Mouse (Mus musculus) layer of hippocampus, postnatal 25 days (tissue): ENCODE measurements around the gene Flrt1. TPM values are rescaled to one million over a fixed set of nuclear protein-coding genes. Genes with fewer than 3 reads are reported as not detected.

Experiments used
- DNase-seq, 2 experiments: peaks; one replicate each; pipeline ENCODE4 v3.0.0; 2022; ENCODE audit warnings: mixed read lengths in 2 of 2, low spot score in 1 of 2; ENCODE audit errors: extremely low spot score in 1 of 2
- total RNA-seq, 2 experiments: library from RNA; stranded (reverse); gene quantifications; 2 replicates each; pipeline ENCODE4 v1.2.3; 2021

Flrt1 gene
- total RNA-seq, 2 experiments from 2014 or later, result 18.3 to 21.2 TPM

- no peak for DNase-seq
These were observed 27.9 kb upstream of the Flrt1 start for GRCm38 (mm10) chr19:7133436-7133835.

- DNase-seq, result no peak
These were observed 24.8 kb upstream of the Flrt1 start for GRCm38 (mm10) chr19:7130317-7130716.

- DNase-seq, result no peak
These were observed 23.3 kb upstream of the Flrt1 start for GRCm38 (mm10) chr19:7128551-7129475.

- DNase-seq, result no peak
These were observed 21.4 kb upstream of the Flrt1 start for GRCm38 (mm10) chr19:7126933-7127332.

GRCm38 (mm10) chr19:7126209-7126608, 20.7 kb upstream of the Flrt1 start:
- no peak for DNase-seq

- DNase-seq, result no peak
These were observed 20.1 kb upstream of the Flrt1 start for GRCm38 (mm10) chr19:7125526-7126156.

- no peak for DNase-seq
These were observed 17.3 kb upstream of the Flrt1 start for GRCm38 (mm10) chr19:7122698-7123306.

GRCm38 (mm10) chr19:7122277-7122676, 16.7 kb upstream of the Flrt1 start:
- DNase-seq, result no peak

- DNase-seq, result no peak
These were observed 15.7 kb upstream of the Flrt1 start for GRCm38 (mm10) chr19:7121252-7121651.

- no peak for DNase-seq
These were observed 12.3 kb upstream of the Flrt1 start for GRCm38 (mm10) chr19:7117653-7118307.

GRCm38 (mm10) chr19:7117141-7117540, 11.6 kb upstream of the Flrt1 start:
- no peak for DNase-seq

- DNase-seq, result no peak
These were observed 10.7 kb upstream of the Flrt1 start for GRCm38 (mm10) chr19:7116038-7116731.

- no peak for DNase-seq
These were observed 8.0 kb upstream of the Flrt1 start for GRCm38 (mm10) chr19:7113574-7113973.

GRCm38 (mm10) chr19:7112628-7113027, 7.1 kb upstream of the Flrt1 start:
- DNase-seq, result no peak

GRCm38 (mm10) chr19:7111710-7112109, 6.2 kb upstream of the Flrt1 start:
- DNase-seq, result no peak

GRCm38 (mm10) chr19:7111309-7111708, 5.8 kb upstream of the Flrt1 start:
- no peak for DNase-seq

- no peak for DNase-seq
These were observed 5.3 kb upstream of the Flrt1 start for GRCm38 (mm10) chr19:7110875-7111274.

- DNase-seq, result no peak
These were observed 4.6 kb upstream of the Flrt1 start for GRCm38 (mm10) chr19:7110097-7110496.

- no peak for DNase-seq
These were observed 2.8 kb upstream of the Flrt1 start for GRCm38 (mm10) chr19:7108114-7108905.
